Mouse (Mus musculus): ENCODE measurements around the gene Clec16a. TPM values are rescaled to one million over a fixed set of nuclear protein-coding genes. Genes with fewer than 3 reads are reported as not detected.
A peak's percentile ranks its signal among the peaks of the same experiment; 100 is the strongest.

The Clec16a gene
- polyA plus RNA-seq, 1 experiment from 2014 or later: 32.5 TPM

- Histone ChIP-seq H3K9me3 (replicated peaks; ENCODE audit: low read length) (no peaks in the 10 kb centered on the region), H3K27ac (no peak overlapping the region), H3K9ac (ENCODE audit: low read depth, low read length) (no peak overlapping the region), H3K4me2 (ENCODE audit: low read length) (no peak overlapping the region), H3K27me3 (ENCODE audit: insufficient read depth, low read length) (no peaks in the 10 kb centered on the region), H3K36me3 (ENCODE audit: insufficient read depth, low read length) (peaks cover 23% of the 10 kb centered on the region; the same call in 1 of the 2 replicates), H3K4me3 (replicated peaks; ENCODE audit: low read depth, low read length) (no peak overlapping the region), H3K4me1 (replicated peaks; ENCODE audit: insufficient read depth, low read length) (no peaks in the 10 kb centered on the region)
- no peak for TF ChIP-seq CTCF (IDR thresholded peaks at IDR 0.05; ENCODE audit: low read depth)
- no peak for DNase-seq (ENCODE audit: low spot score)
- 70% methylated on average over 5 of the region's 5 CpGs for WGBS
- ATAC-seq (replicated peaks; ENCODE audit: low FRiP score, low read depth): no peak; the same call in 1 of the 2 replicates
Observed at GRCm38 (mm10) chr16:10569809-10570395, 24.8 kb downstream of the Clec16a start.

DNA sequence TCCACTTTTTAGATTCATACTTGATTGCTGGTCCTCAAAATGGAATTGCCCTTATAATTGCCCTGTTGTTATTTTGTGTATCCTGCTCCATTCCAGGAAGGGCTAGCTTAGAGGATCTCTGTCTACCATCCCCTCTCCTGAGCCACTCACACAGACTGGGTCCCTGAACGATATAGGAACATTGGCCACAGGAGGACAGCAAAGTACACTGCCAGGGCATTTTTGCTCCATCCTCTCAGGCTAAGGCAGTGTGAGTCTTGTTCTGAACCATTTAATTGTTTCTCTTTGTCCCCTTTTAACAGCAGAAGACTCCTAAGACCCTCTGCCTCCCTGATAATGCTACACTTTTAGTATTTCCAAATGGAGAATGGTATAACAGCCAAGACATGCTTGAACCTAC is 25.6 kb downstream of the Clec16a start:
- Histone ChIP-seq H3K27ac (no peak overlapping the region), H3K9ac (ENCODE audit: low read depth, low read length) (no peak overlapping the region), H3K4me3 (replicated peaks; ENCODE audit: low read depth, low read length) (no peak overlapping the region), H3K9me3 (replicated peaks; ENCODE audit: low read length) (no peaks in the 10 kb centered on the region), H3K36me3 (ENCODE audit: insufficient read depth, low read length) (peaks cover 24% of the 10 kb centered on the region; the same call in 1 of the 2 replicates), H3K4me2 (ENCODE audit: low read length) (no peak overlapping the region), H3K4me1 (replicated peaks; ENCODE audit: insufficient read depth, low read length) (no peaks in the 10 kb centered on the region), H3K27me3 (ENCODE audit: insufficient read depth, low read length) (no peaks in the 10 kb centered on the region)
- 79% methylated on average over 1 of the region's 1 CpGs for WGBS
- DNase-seq (ENCODE audit: low spot score) (no peak), ATAC-seq (replicated peaks; ENCODE audit: low FRiP score, low read depth) (no peak)
- no peak for TF ChIP-seq CTCF (IDR thresholded peaks at IDR 0.05; ENCODE audit: low read depth)

- Histone ChIP-seq H3K4me3 (replicated peaks; ENCODE audit: low read depth, low read length) (no peak overlapping the region), H3K4me2 (ENCODE audit: low read length) (no peak overlapping the region), H3K9ac (ENCODE audit: low read depth, low read length) (no peak overlapping the region), H3K27me3 (ENCODE audit: insufficient read depth, low read length) (no peaks in the 10 kb centered on the region), H3K4me1 (replicated peaks; ENCODE audit: insufficient read depth, low read length) (no peaks in the 10 kb centered on the region), H3K36me3 (ENCODE audit: insufficient read depth, low read length) (peaks cover 25% of the 10 kb centered on the region; the same call in 1 of the 2 replicates), H3K27ac (no peak overlapping the region), H3K9me3 (replicated peaks; ENCODE audit: low read length) (no peaks in the 10 kb centered on the region)
- peak; percentile 75 for DNase-seq (ENCODE audit: low spot score)
- peak; percentile 75 for TF ChIP-seq CTCF (IDR thresholded peaks at IDR 0.05; ENCODE audit: low read depth)
- 46% methylated on average over 2 of the region's 2 CpGs for WGBS
- no peak for ATAC-seq (replicated peaks; ENCODE audit: low FRiP score, low read depth)
Observed at GRCm38 (mm10) chr16:10571820-10572219, 26.7 kb downstream of the Clec16a start.

GRCm38 (mm10) chr16:10574936-10575335 is 29.8 kb downstream of the Clec16a start:
- Histone ChIP-seq H3K4me1 (replicated peaks; ENCODE audit: insufficient read depth, low read length) (no peaks in the 10 kb centered on the region), H3K9ac (ENCODE audit: low read depth, low read length) (no peak overlapping the region), H3K4me2 (ENCODE audit: low read length) (no peak overlapping the region), H3K4me3 (replicated peaks; ENCODE audit: low read depth, low read length) (no peak overlapping the region), H3K9me3 (replicated peaks; ENCODE audit: low read length) (no peaks in the 10 kb centered on the region), H3K36me3 (ENCODE audit: insufficient read depth, low read length) (peaks cover 33% of the 10 kb centered on the region), H3K27me3 (ENCODE audit: insufficient read depth, low read length) (no peaks in the 10 kb centered on the region), H3K27ac (no peak overlapping the region)
- no peak for TF ChIP-seq CTCF (IDR thresholded peaks at IDR 0.05; ENCODE audit: low read depth)
- 70% methylated on average over 2 of the region's 2 CpGs for WGBS
- no peak for DNase-seq (ENCODE audit: low spot score)
- ATAC-seq (replicated peaks; ENCODE audit: low FRiP score, low read depth): no peak

DNA sequence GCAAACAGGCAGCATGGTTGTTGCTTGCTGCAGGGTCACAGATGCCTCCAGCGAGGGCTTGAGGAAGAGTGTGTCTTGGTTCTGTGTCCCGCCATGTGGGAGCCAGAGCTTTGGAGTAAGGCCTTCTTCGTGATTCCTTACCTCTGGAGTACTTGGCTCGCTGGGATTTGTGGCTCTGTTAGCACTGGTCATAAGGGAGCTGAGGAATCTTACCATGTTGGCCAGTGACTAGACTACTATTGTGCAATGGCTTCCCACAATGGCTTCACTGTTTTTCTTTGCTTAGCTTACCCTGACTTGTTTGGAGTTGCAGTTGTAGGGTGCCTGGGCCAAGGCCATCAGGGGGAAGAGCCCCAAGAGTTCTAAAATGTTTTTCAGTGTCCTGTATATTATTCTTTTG is 30.8 kb downstream of the Clec16a start:
- Histone ChIP-seq H3K4me2 (ENCODE audit: low read length) (no peak overlapping the region), H3K9ac (ENCODE audit: low read depth, low read length) (no peak overlapping the region), H3K27ac (no peak overlapping the region), H3K36me3 (ENCODE audit: insufficient read depth, low read length) (peaks cover 38% of the 10 kb centered on the region), H3K4me1 (replicated peaks; ENCODE audit: insufficient read depth, low read length) (no peaks in the 10 kb centered on the region), H3K9me3 (replicated peaks; ENCODE audit: low read length) (no peaks in the 10 kb centered on the region), H3K4me3 (replicated peaks; ENCODE audit: low read depth, low read length) (no peak overlapping the region), H3K27me3 (ENCODE audit: insufficient read depth, low read length) (no peaks in the 10 kb centered on the region)
- no peak for ATAC-seq (replicated peaks; ENCODE audit: low FRiP score, low read depth)
- TF ChIP-seq CTCF (IDR thresholded peaks at IDR 0.05; ENCODE audit: low read depth): no peak
- DNase-seq (ENCODE audit: low spot score): no peak
- whole genome bisulfite sequencing: 85% methylated on average over 4 of the region's 4 CpGs

GRCm38 (mm10) chr16:10577548-10577947 is 32.4 kb downstream of the Clec16a start:
- no peak overlapping the region for H3K4me2 ChIP-seq (ENCODE audit: low read length)
- peaks cover 38% of the 10 kb centered on the region for H3K36me3 ChIP-seq (ENCODE audit: insufficient read depth, low read length)
- WGBS: 68% methylated on average over 5 of the region's 5 CpGs
- no peaks in the 10 kb centered on the region for H3K4me1 ChIP-seq (replicated peaks; ENCODE audit: insufficient read depth, low read length)
- H3K27me3 ChIP-seq (ENCODE audit: insufficient read depth, low read length): no peaks in the 10 kb centered on the region
- DNase-seq (ENCODE audit: low spot score) (no peak), ATAC-seq (replicated peaks; ENCODE audit: low FRiP score, low read depth) (no peak)
- no peak overlapping the region for H3K27ac ChIP-seq
- no peak overlapping the region for H3K4me3 ChIP-seq (replicated peaks; ENCODE audit: low read depth, low read length)
- TF ChIP-seq CTCF (IDR thresholded peaks at IDR 0.05; ENCODE audit: low read depth): no peak
- H3K9me3 ChIP-seq (replicated peaks; ENCODE audit: low read length): no peaks in the 10 kb centered on the region
- H3K9ac ChIP-seq (ENCODE audit: low read depth, low read length): no peak overlapping the region

- Histone ChIP-seq H3K4me2 (ENCODE audit: low read length) (no peak overlapping the region), H3K4me1 (replicated peaks; ENCODE audit: insufficient read depth, low read length) (no peaks in the 10 kb centered on the region), H3K27me3 (ENCODE audit: insufficient read depth, low read length) (no peaks in the 10 kb centered on the region), H3K36me3 (ENCODE audit: insufficient read depth, low read length) (peaks cover 34% of the 10 kb centered on the region), H3K9me3 (replicated peaks; ENCODE audit: low read length) (no peaks in the 10 kb centered on the region), H3K9ac (ENCODE audit: low read depth, low read length) (no peak overlapping the region), H3K4me3 (replicated peaks; ENCODE audit: low read depth, low read length) (no peak overlapping the region), H3K27ac (no peak overlapping the region)
- no peak for ATAC-seq (replicated peaks; ENCODE audit: low FRiP score, low read depth)
- 80% methylated on average over 1 of the region's 1 CpGs for WGBS
- no peak for DNase-seq (ENCODE audit: low spot score)
- TF ChIP-seq CTCF (IDR thresholded peaks at IDR 0.05; ENCODE audit: low read depth): no peak
Observed at GRCm38 (mm10) chr16:10578376-10578775, 33.2 kb downstream of the Clec16a start.

Data from kidney, postnatal 0 days (tissue).